In the genomic region with DNA sequence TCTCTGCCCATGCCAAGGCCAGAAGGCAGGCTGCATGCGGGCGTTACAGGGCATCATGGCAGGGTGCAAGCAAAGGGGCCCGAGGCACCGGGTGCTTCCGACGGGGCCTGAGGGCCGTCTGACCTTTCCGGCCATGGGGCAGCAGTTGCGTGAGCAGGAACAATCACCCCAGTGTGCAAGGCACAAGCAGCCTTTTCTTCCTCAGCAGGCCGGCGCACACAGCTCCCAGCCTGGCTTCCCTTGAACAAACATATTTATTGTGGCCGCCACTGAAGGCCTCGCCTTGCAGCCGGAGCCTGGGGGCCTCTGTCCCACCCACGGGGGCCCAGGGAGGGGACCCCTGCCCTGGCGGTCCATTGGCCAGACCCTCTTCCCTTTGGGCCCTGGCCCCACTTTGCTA, we compare ENCODE assay signal across 15 mouse cellular contexts.
DNase-seq lines count a peak whose midpoint lies in the region; ATAC-seq and TF ChIP-seq lines count a peak whose summit lies in the region.
"Had no signal": no experiment of that assay in that cellular context is flagged by ENCODE, and none has a peak within 500 bp of the region (broad histone marks: within the 10 kb centered on the region; RNA-seq: fewer than 3 reads in every experiment).

No protein-coding gene starts in this region.

- ATAC-seq in intestine, embryonic 16.5 days: no peak
- no peak for ATAC-seq in intestine, postnatal 0 days
- no peak for ATAC-seq in embryonic facial prominence, embryonic 14.5 days (ENCODE audit: low read depth)
- ATAC-seq in stomach, embryonic 16.5 days (ENCODE audit: insufficient read depth, low FRiP score): no peak
- ATAC-seq: forebrain, postnatal 0 days had no signal

- no peak overlapping the region for H3K4me3 ChIP-seq in intestine, embryonic 16.5 days (ENCODE audit: low read length)
- no peak overlapping the region for H3K4me3 ChIP-seq in intestine, postnatal 0 days (ENCODE audit: low read depth, low read length)
- no peak overlapping the region for H3K4me3 ChIP-seq in embryonic facial prominence, embryonic 14.5 days (ENCODE audit: low read depth, low read length)
- no peak overlapping the region for H3K4me3 ChIP-seq in stomach, embryonic 16.5 days (replicated peaks; ENCODE audit: low read length)
- H3K4me3 ChIP-seq: heart, embryonic 13.5 days; liver, embryonic 15.5 days had no signal

- peak overlapping the region; percentile 22; the same call in 1 of the 2 replicates for H3K9ac ChIP-seq in intestine, embryonic 16.5 days (ENCODE audit: low read depth, low read length)
- no peak overlapping the region for H3K9ac ChIP-seq in intestine, postnatal 0 days (ENCODE audit: low read depth, low read length)
- no peak overlapping the region for H3K9ac ChIP-seq in embryonic facial prominence, embryonic 14.5 days (ENCODE audit: low read depth, low read length)
- H3K9ac ChIP-seq in stomach, embryonic 16.5 days (ENCODE audit: low read length): peak overlapping the region; percentile 60
- H3K9ac ChIP-seq: forebrain, postnatal 0 days; heart, embryonic 13.5 days; liver, embryonic 15.5 days had no signal

- H3K4me1 ChIP-seq in intestine, embryonic 16.5 days (ENCODE audit: control insufficient read depth, insufficient read depth, low read length): peaks cover 15% of the 10 kb centered on the region
- no peaks in the 10 kb centered on the region for H3K4me1 ChIP-seq in intestine, postnatal 0 days (replicated peaks; ENCODE audit: control insufficient read depth, insufficient read depth, low read length)
- peaks cover 7% of the 10 kb centered on the region; the same call in 1 of the 2 replicates for H3K4me1 ChIP-seq in embryonic facial prominence, embryonic 14.5 days (ENCODE audit: control insufficient read depth, insufficient read depth, low read length)
- H3K4me1 ChIP-seq in stomach, embryonic 16.5 days (ENCODE audit: control insufficient read depth, insufficient read depth, low read length): peaks cover 11% of the 10 kb centered on the region
- H3K4me1 ChIP-seq: liver, embryonic 15.5 days had no signal

- 59% methylated on average over 16 of the region's 16 CpGs for WGBS in intestine, embryonic 16.5 days
- 60% methylated on average over 16 of the region's 16 CpGs for WGBS in intestine, postnatal 0 days
- 57% methylated on average over 14 of the region's 16 CpGs for WGBS in embryonic facial prominence, embryonic 14.5 days
- WGBS in stomach, embryonic 16.5 days: 55% methylated on average over 16 of the region's 16 CpGs

- H3K36me3 ChIP-seq in intestine, embryonic 16.5 days (ENCODE audit: control insufficient read depth, insufficient read depth, low read length): no peaks in the 10 kb centered on the region
- H3K36me3 ChIP-seq in intestine, postnatal 0 days (ENCODE audit: control insufficient read depth, insufficient read depth): no peaks in the 10 kb centered on the region; the same call in 1 of the 2 replicates
- no peaks in the 10 kb centered on the region for H3K36me3 ChIP-seq in embryonic facial prominence, embryonic 14.5 days (ENCODE audit: control insufficient read depth, insufficient read depth, low read length)
- no peaks in the 10 kb centered on the region for H3K36me3 ChIP-seq in stomach, embryonic 16.5 days (ENCODE audit: control insufficient read depth, insufficient read depth, low read length)
- H3K36me3 ChIP-seq: heart, embryonic 13.5 days; liver, embryonic 15.5 days had no signal

- H3K27ac ChIP-seq in intestine, embryonic 16.5 days (ENCODE audit: low read length): no peak overlapping the region
- H3K27ac ChIP-seq in intestine, postnatal 0 days (ENCODE audit: low read depth, low read length): no peak overlapping the region
- H3K27ac ChIP-seq in embryonic facial prominence, embryonic 14.5 days (replicated peaks; ENCODE audit: low read depth, low read length): no peak overlapping the region
- no peak overlapping the region; the same call in 1 of the 2 replicates for H3K27ac ChIP-seq in stomach, embryonic 16.5 days (ENCODE audit: low read length)
- H3K27ac ChIP-seq: heart, embryonic 13.5 days; liver, embryonic 15.5 days had no signal

- no peaks in the 10 kb centered on the region for H3K9me3 ChIP-seq in intestine, embryonic 16.5 days (ENCODE audit: control insufficient read depth, low read length)
- no peaks in the 10 kb centered on the region for H3K9me3 ChIP-seq in intestine, postnatal 0 days (ENCODE audit: control insufficient read depth)
- H3K9me3 ChIP-seq in embryonic facial prominence, embryonic 14.5 days (ENCODE audit: control insufficient read depth, low read length): no peaks in the 10 kb centered on the region
- H3K9me3 ChIP-seq in stomach, embryonic 16.5 days (replicated peaks; ENCODE audit: control insufficient read depth, low read length): no peaks in the 10 kb centered on the region
- H3K9me3 ChIP-seq: heart, embryonic 13.5 days; liver, embryonic 15.5 days had no signal

- no peaks in the 10 kb centered on the region for H3K27me3 ChIP-seq in intestine, embryonic 16.5 days (replicated peaks; ENCODE audit: control insufficient read depth, insufficient read depth, low read length)
- no peaks in the 10 kb centered on the region for H3K27me3 ChIP-seq in intestine, postnatal 0 days (replicated peaks; ENCODE audit: control insufficient read depth, insufficient read depth, low read length)
- no peaks in the 10 kb centered on the region for H3K27me3 ChIP-seq in embryonic facial prominence, embryonic 14.5 days (replicated peaks; ENCODE audit: control insufficient read depth, insufficient read depth, low read length)
- H3K27me3 ChIP-seq in stomach, embryonic 16.5 days (ENCODE audit: control insufficient read depth, insufficient read depth, low read length): no peaks in the 10 kb centered on the region
- H3K27me3 ChIP-seq: heart, embryonic 13.5 days; liver, embryonic 15.5 days had no signal

- TF ChIP-seq CTCF in intestine, postnatal 0 days (IDR thresholded peaks at IDR 0.05; ENCODE audit: low read depth): no peak

- no peak overlapping the region for H3K4me2 ChIP-seq in intestine, embryonic 16.5 days (ENCODE audit: low read depth, low read length)
- H3K4me2 ChIP-seq in intestine, postnatal 0 days (replicated peaks; ENCODE audit: low read depth): no peak overlapping the region
- H3K4me2 ChIP-seq in embryonic facial prominence, embryonic 14.5 days (ENCODE audit: low read depth, low read length): no peak overlapping the region
- H3K4me2 ChIP-seq in stomach, embryonic 16.5 days (ENCODE audit: low read depth, low read length): no peak overlapping the region
- H3K4me2 ChIP-seq: heart, embryonic 13.5 days; liver, embryonic 15.5 days had no signal

- DNase-seq in retina, postnatal 1 day: peak; percentile 56
- no peak for DNase-seq in retina, embryonic 14.5 days (ENCODE audit: low spot score)
- DNase-seq in embryonic facial prominence, embryonic 14.5 days (ENCODE audit: low spot score): peak; percentile 36
- DNase-seq in adipocyte (ENCODE audit: low spot score): no peak
- DNase-seq: adrenal gland, postnatal 25 days; cerebellum, postnatal 25 days; forebrain, postnatal 0 days; gastrocnemius, postnatal 10 days; kidney, postnatal 14 days; midbrain, embryonic 14.5 days had no signal

Comparison
In these comparisons a context has a peak if more than half of its experiments do, and no peak if none do; other contexts are left out.
1. H3K9ac ChIP-seq: peak in intestine, embryonic 16.5 days (single experiment) and stomach, embryonic 16.5 days (single experiment); none in intestine, postnatal 0 days (single experiment) and embryonic facial prominence, embryonic 14.5 days (single experiment).
2. DNase-seq: peak in retina, postnatal 1 day (single experiment) and embryonic facial prominence, embryonic 14.5 days (single experiment); none in retina, embryonic 14.5 days (single experiment) and adipocyte (single experiment).